Mouse (Mus musculus): ENCODE data around the gene Kat7. TPM values are rescaled to one million over a fixed set of nuclear protein-coding genes. Genes with fewer than 3 reads are reported as not detected.

The Kat7 gene
- polyA plus RNA-seq, 1 experiment from 2014 or later, result 66.0 TPM

GRCm38 (mm10) chr11:95344181-95344580 lies 34.1 kb upstream of the Kat7 start:
- Histone ChIP-seq H3K36me3 (ENCODE audit: poor library complexity, severe bottlenecking) (0 out of 2 replicates have a peak, but pooled peaks cover 6% of the 10 kb centered on the region), H3K4me1 (peaks cover 7% of the 10 kb centered on the region), H3K9me3 (replicated peaks) (no peaks in the 10 kb centered on the region), H3K27me3 (no peaks in the 10 kb centered on the region), H3K27ac (no peak overlapping the region), H3K4me3 (no peak overlapping the region), H3K4me2 (no peak overlapping the region), H3K9ac (no peak overlapping the region)
- 71% methylated on average over 2 of the region's 2 CpGs for whole genome bisulfite sequencing
- ATAC-seq, result no peak

GRCm38 (mm10) chr11:95343180-95343579 lies 33.1 kb upstream of the Kat7 start:
- Histone ChIP-seq H3K9ac (no peak overlapping the region), H3K9me3 (replicated peaks) (no peaks in the 10 kb centered on the region), H3K27ac (no peak overlapping the region), H3K27me3 (peaks cover 4% of the 10 kb centered on the region), H3K4me2 (no peak overlapping the region), H3K4me1 (peaks cover 8% of the 10 kb centered on the region), H3K4me3 (no peak overlapping the region), H3K36me3 (ENCODE audit: poor library complexity, severe bottlenecking) (no peaks in the 10 kb centered on the region)
- WGBS, result 65% methylated on average over 4 of the region's 4 CpGs
- no peak for ATAC-seq

GRCm38 (mm10) chr11:95340664-95341063 lies 30.6 kb upstream of the Kat7 start:
- no peak overlapping the region for H3K4me2 ChIP-seq
- no peak overlapping the region for H3K27ac ChIP-seq
- no peaks in the 10 kb centered on the region for H3K9me3 ChIP-seq (replicated peaks)
- peaks cover 9% of the 10 kb centered on the region for H3K27me3 ChIP-seq
- no peaks in the 10 kb centered on the region for H3K36me3 ChIP-seq (ENCODE audit: poor library complexity, severe bottlenecking)
- no peak overlapping the region for H3K4me3 ChIP-seq
- no peak overlapping the region for H3K9ac ChIP-seq
- peaks cover 16% of the 10 kb centered on the region for H3K4me1 ChIP-seq
- 48% methylated on average over 5 of the region's 5 CpGs for WGBS
- no peak for ATAC-seq

GRCm38 (mm10) chr11:95340259-95340658 lies 30.2 kb upstream of the Kat7 start:
- Histone ChIP-seq H3K4me3 (no peak overlapping the region), H3K9ac (no peak overlapping the region), H3K4me2 (no peak overlapping the region), H3K9me3 (replicated peaks) (no peaks in the 10 kb centered on the region), H3K27me3 (peaks cover 9% of the 10 kb centered on the region), H3K36me3 (ENCODE audit: poor library complexity, severe bottlenecking) (no peaks in the 10 kb centered on the region), H3K27ac (no peak overlapping the region), H3K4me1 (peaks cover 16% of the 10 kb centered on the region)
- WGBS, result 58% methylated on average over 1 of the region's 1 CpGs
- no peak for ATAC-seq

- 11% methylated on average over 14 of the region's 14 CpGs for WGBS
- 0 out of 2 replicates have a peak overlapping the region, but pooled peaks have one; percentile 1 for H3K9ac ChIP-seq
- peaks cover 16% of the 10 kb centered on the region for H3K4me1 ChIP-seq
- no peaks in the 10 kb centered on the region for H3K36me3 ChIP-seq (ENCODE audit: poor library complexity, severe bottlenecking)
- H3K4me3 ChIP-seq, result no peak overlapping the region
- H3K9me3 ChIP-seq (replicated peaks), result no peaks in the 10 kb centered on the region
- no peak overlapping the region for H3K27ac ChIP-seq
- ATAC-seq, result no peak
- H3K27me3 ChIP-seq, result peaks cover 9% of the 10 kb centered on the region
- peak overlapping the region; percentile 34 for H3K4me2 ChIP-seq
These were observed 29.5 kb upstream of the Kat7 start for GRCm38 (mm10) chr11:95339471-95340021.

- H3K4me3 ChIP-seq, result peak overlapping the region; percentile 83
- ATAC-seq, result no peak
- WGBS, result 31% methylated on average over 9 of the region's 9 CpGs
- H3K4me2 ChIP-seq, result peak overlapping the region; percentile 88
- no peaks in the 10 kb centered on the region for H3K9me3 ChIP-seq (replicated peaks)
- no peaks in the 10 kb centered on the region for H3K36me3 ChIP-seq (ENCODE audit: poor library complexity, severe bottlenecking)
- peaks cover 9% of the 10 kb centered on the region for H3K27me3 ChIP-seq
- H3K9ac ChIP-seq, result peak overlapping the region; percentile 80; the same call in 1 of the 2 replicates
- H3K27ac ChIP-seq, result no peak overlapping the region
- H3K4me1 ChIP-seq, result peaks cover 16% of the 10 kb centered on the region
These were observed 27.8 kb upstream of the Kat7 start for GRCm38 (mm10) chr11:95337846-95338342.

- Histone ChIP-seq H3K9ac (peak overlapping the region; percentile 80), H3K4me1 (peaks cover 16% of the 10 kb centered on the region), H3K27me3 (peaks cover 9% of the 10 kb centered on the region), H3K27ac (no peak overlapping the region), H3K4me3 (peak overlapping the region; percentile 83), H3K9me3 (replicated peaks) (no peaks in the 10 kb centered on the region), H3K4me2 (peak overlapping the region; percentile 88), H3K36me3 (ENCODE audit: poor library complexity, severe bottlenecking) (no peaks in the 10 kb centered on the region)
- peak; percentile 75 for ATAC-seq
- 1% methylated on average over 48 of the region's 50 CpGs for WGBS
These were observed 27.2 kb upstream of the Kat7 start for GRCm38 (mm10) chr11:95337129-95337813.

GRCm38 (mm10) chr11:95336568-95337128 lies 26.6 kb upstream of the Kat7 start, which contains the start of gene Fam117a:
TSS of gene Fam117a (plus strand) at chr11:95337018.
- Histone ChIP-seq H3K9ac (peak within 1 kb of the TSS; percentile 80), H3K4me3 (peak within 1 kb of the TSS; percentile 83), H3K9me3 (replicated peaks) (no peaks in the 10 kb centered on the region), H3K36me3 (ENCODE audit: poor library complexity, severe bottlenecking) (no peaks in the 10 kb centered on the region), H3K27ac (no peak within 1 kb of the TSS), H3K27me3 (peaks cover 9% of the 10 kb centered on the region), H3K4me2 (peak within 1 kb of the TSS; percentile 88), H3K4me1 (peaks cover 16% of the 10 kb centered on the region)
- WGBS, result 1% methylated on average over 24 of the region's 27 CpGs
- peak; percentile 99 for ATAC-seq

- H3K9ac ChIP-seq, result no peak overlapping the region
- H3K4me1 ChIP-seq, result peaks cover 12% of the 10 kb centered on the region
- no peak overlapping the region for H3K4me2 ChIP-seq
- H3K9me3 ChIP-seq (replicated peaks), result no peaks in the 10 kb centered on the region
- ATAC-seq, result no peak
- no peak overlapping the region for H3K27ac ChIP-seq
- 63% methylated on average over 5 of the region's 5 CpGs for WGBS
- peaks cover 9% of the 10 kb centered on the region for H3K27me3 ChIP-seq
- no peak overlapping the region for H3K4me3 ChIP-seq
- no peaks in the 10 kb centered on the region for H3K36me3 ChIP-seq (ENCODE audit: poor library complexity, severe bottlenecking)
These were observed 24.5 kb upstream of the Kat7 start for GRCm38 (mm10) chr11:95334448-95335060.

- no peak for ATAC-seq
- H3K27me3 ChIP-seq, result peaks cover 9% of the 10 kb centered on the region
- H3K4me1 ChIP-seq, result peaks cover 7% of the 10 kb centered on the region; the same call in 1 of the 2 replicates
- WGBS, result 84% methylated on average over 9 of the region's 9 CpGs
- H3K9me3 ChIP-seq (replicated peaks), result no peaks in the 10 kb centered on the region
- no peak overlapping the region for H3K4me2 ChIP-seq
- H3K9ac ChIP-seq, result no peak overlapping the region
- no peak overlapping the region for H3K4me3 ChIP-seq
- H3K27ac ChIP-seq, result no peak overlapping the region
- no peaks in the 10 kb centered on the region for H3K36me3 ChIP-seq (ENCODE audit: poor library complexity, severe bottlenecking)
These were observed 23.8 kb upstream of the Kat7 start for GRCm38 (mm10) chr11:95333805-95334204.

GRCm38 (mm10) chr11:95333209-95333608 lies 23.2 kb upstream of the Kat7 start:
- Histone ChIP-seq H3K27me3 (peaks cover 5% of the 10 kb centered on the region), H3K36me3 (ENCODE audit: poor library complexity, severe bottlenecking) (no peaks in the 10 kb centered on the region), H3K9me3 (replicated peaks) (no peaks in the 10 kb centered on the region), H3K4me2 (no peak overlapping the region), H3K9ac (no peak overlapping the region), H3K4me3 (no peak overlapping the region), H3K27ac (no peak overlapping the region), H3K4me1 (peaks cover 7% of the 10 kb centered on the region; the same call in 1 of the 2 replicates)
- ATAC-seq, result no peak
- WGBS, result 68% methylated on average over 4 of the region's 4 CpGs

GRCm38 (mm10) chr11:95330662-95331061 lies 20.6 kb upstream of the Kat7 start:
- Histone ChIP-seq H3K27me3 (no peaks in the 10 kb centered on the region), H3K36me3 (ENCODE audit: poor library complexity, severe bottlenecking) (no peaks in the 10 kb centered on the region), H3K4me3 (no peak overlapping the region), H3K4me1 (no peaks in the 10 kb centered on the region), H3K27ac (no peak overlapping the region), H3K4me2 (no peak overlapping the region), H3K9ac (no peak overlapping the region), H3K9me3 (replicated peaks) (no peaks in the 10 kb centered on the region)
- no peak for ATAC-seq
- WGBS, result 85% methylated on average over 1 of the region's 1 CpGs

Data from forebrain, embryonic 13.5 days (tissue).